Comparison of ENCODE assay signal across 8 mouse cellular contexts in the genomic region with DNA sequence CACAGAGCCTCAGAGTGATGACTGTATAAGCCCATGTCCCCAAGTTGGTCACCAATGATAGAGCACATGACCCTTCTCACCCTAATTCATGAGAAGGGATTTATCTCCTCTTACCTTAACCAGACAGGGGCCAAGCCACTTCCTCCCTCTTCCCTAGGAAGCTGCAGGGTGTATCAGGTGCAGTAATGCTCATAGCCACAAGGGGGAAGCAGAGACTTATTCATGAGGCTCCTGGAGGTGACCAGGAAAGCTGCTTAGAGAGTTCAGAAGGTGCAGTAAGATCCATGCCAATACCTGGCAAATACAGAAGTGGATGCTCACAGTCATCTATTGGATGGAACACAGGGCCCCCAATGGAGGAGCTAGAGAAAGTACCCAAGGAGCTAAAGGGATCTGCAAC. TPM values are rescaled to one million over a fixed set of nuclear protein-coding genes. Genes with fewer than 3 reads are reported as not detected.
DNase-seq lines count a peak whose midpoint lies in the region; ATAC-seq and TF ChIP-seq lines count a peak whose summit lies in the region.
"Not testable (repeated sequence)": the region's sequence is repeated elsewhere in the genome, so short reads cannot be mapped to it uniquely, and the experiment has no call there.

No protein-coding gene starts in this region.

- peak; percentile 63; the same call in 1 of the 2 replicates for ATAC-seq in intestine, embryonic 16.5 days
- peak; percentile 94 for ATAC-seq in megakaryocyte, adult 5-6 weeks (ENCODE audit: poor library complexity, severe bottlenecking)

- H3K4me1 ChIP-seq in intestine, embryonic 16.5 days (ENCODE audit: control insufficient read depth, insufficient read depth, low read length) = not testable (repeated sequence)

- DNase-seq in NIH3T3 (ENCODE audit: low read depth) = peak; percentile 75
- peak; percentile 44 for DNase-seq in cerebellum, adult 9-10 months
- DNase-seq in gastrocnemius, adult 2 months = peak; percentile 47
- peak; percentile 38 to 67 for DNase-seq in left cerebral cortex, adult 2 months (ENCODE audit: extremely low spot score in 1 of 2, low spot score in 2 of 2)
- peak; percentile 17 for DNase-seq in right cerebral cortex, postnatal 25 days
- peak; percentile 24 for DNase-seq in urinary bladder, adult 2 months (ENCODE audit: low spot score)

- H3K27ac ChIP-seq in gastrocnemius, adult 2 months; intestine, embryonic 16.5 days (ENCODE audit: low read length); left cerebral cortex, adult 2 months: not testable (repeated sequence)

- not testable (repeated sequence) for H3K9me3 ChIP-seq in intestine, embryonic 16.5 days (ENCODE audit: control insufficient read depth, low read length)

- intact Hi-C loops in gastrocnemius, adult 2 months (cut with DNase I) = loop anchor here (5.0 to 10.0 kb wide), 2 partner anchors 127 to 265 kb away; no protein-coding TSS in a partner anchor
- intact Hi-C loops in left cerebral cortex, adult 2 months (cut with DNase I) = loop anchor here (2.0 kb wide), 1 partner anchor 265 kb away; no protein-coding TSS in a partner anchor

- H3K27me3 ChIP-seq in intestine, embryonic 16.5 days (replicated peaks; ENCODE audit: control insufficient read depth, insufficient read depth, low read length) = not testable (repeated sequence)

- H3K9ac ChIP-seq in intestine, embryonic 16.5 days (ENCODE audit: low read depth, low read length) = not testable (repeated sequence)

- not testable (repeated sequence) for H3K4me3 ChIP-seq in gastrocnemius, adult 2 months; intestine, embryonic 16.5 days (ENCODE audit: low read length); left cerebral cortex, adult 2 months

- peak; percentile 77 for TF ChIP-seq CTCF in gastrocnemius, adult 2 months (IDR thresholded peaks at IDR 0.05)
- peak; percentile 76 for TF ChIP-seq CTCF in left cerebral cortex, adult 2 months (IDR thresholded peaks at IDR 0.05)

- not testable (repeated sequence) for H3K4me2 ChIP-seq in intestine, embryonic 16.5 days (ENCODE audit: low read depth, low read length)

- not testable (repeated sequence) for H3K36me3 ChIP-seq in intestine, embryonic 16.5 days (ENCODE audit: control insufficient read depth, insufficient read depth, low read length)

RNA-seq across cellular contexts. Expression of gene Adam6b, which starts 1.6 kb away (rescaled TPM):
- total RNA-seq in gastrocnemius, adult 2 months (2021) = not detected
- not detected in 2 replicates for polyA plus RNA-seq in intestine, embryonic 16.5 days (2015; fragmentation: Nextera tagmentation; extraction: Ambion mirVana)
- not detected for total RNA-seq in left cerebral cortex, adult 2 months (2021)
- total RNA-seq in megakaryocyte, adult 5-6 weeks (2015) = not detected in 2 replicates
- total RNA-seq in megakaryocyte, adult 5-6 weeks (2017) = not detected in 2 replicates
- polyA plus RNA-seq in urinary bladder, adult 2 months (2012; rRNA removed) = not detected in 2 replicates

RNA-seq across cellular contexts. Expression of gene Adam6a, which starts 56.0 kb away (rescaled TPM):
- total RNA-seq in gastrocnemius, adult 2 months (2021) = not detected
- not detected in 2 replicates for polyA plus RNA-seq in intestine, embryonic 16.5 days (2015; fragmentation: Nextera tagmentation; extraction: Ambion mirVana)
- not detected for total RNA-seq in left cerebral cortex, adult 2 months (2021)
- total RNA-seq in megakaryocyte, adult 5-6 weeks (2015) = not detected in 2 replicates
- not detected in 2 replicates for total RNA-seq in megakaryocyte, adult 5-6 weeks (2017)
- not detected in 2 replicates for polyA plus RNA-seq in urinary bladder, adult 2 months (2012; rRNA removed)

Comparison
In these comparisons a context has a peak if more than half of its experiments do, and no peak if none do; other contexts are left out.
1. DNase-seq: peak in every context shown above with its lines; median percentile 75 in NIH3T3; 52 in left cerebral cortex, adult 2 months; 47 in gastrocnemius, adult 2 months; 44 in cerebellum, adult 9-10 months; 24 in urinary bladder, adult 2 months; 17 in right cerebral cortex, postnatal 25 days.